Mouse (Mus musculus): ENCODE measurements around the gene Lrmda. TPM values are rescaled to one million over a fixed set of nuclear protein-coding genes. Genes with fewer than 3 reads are reported as not detected.
A peak's percentile ranks its signal among the peaks of the same experiment; 100 is the strongest.

Lrmda gene
- total RNA-seq, 2 experiments from 2014 or later, result 1.5 to 2.4 TPM

DNA sequence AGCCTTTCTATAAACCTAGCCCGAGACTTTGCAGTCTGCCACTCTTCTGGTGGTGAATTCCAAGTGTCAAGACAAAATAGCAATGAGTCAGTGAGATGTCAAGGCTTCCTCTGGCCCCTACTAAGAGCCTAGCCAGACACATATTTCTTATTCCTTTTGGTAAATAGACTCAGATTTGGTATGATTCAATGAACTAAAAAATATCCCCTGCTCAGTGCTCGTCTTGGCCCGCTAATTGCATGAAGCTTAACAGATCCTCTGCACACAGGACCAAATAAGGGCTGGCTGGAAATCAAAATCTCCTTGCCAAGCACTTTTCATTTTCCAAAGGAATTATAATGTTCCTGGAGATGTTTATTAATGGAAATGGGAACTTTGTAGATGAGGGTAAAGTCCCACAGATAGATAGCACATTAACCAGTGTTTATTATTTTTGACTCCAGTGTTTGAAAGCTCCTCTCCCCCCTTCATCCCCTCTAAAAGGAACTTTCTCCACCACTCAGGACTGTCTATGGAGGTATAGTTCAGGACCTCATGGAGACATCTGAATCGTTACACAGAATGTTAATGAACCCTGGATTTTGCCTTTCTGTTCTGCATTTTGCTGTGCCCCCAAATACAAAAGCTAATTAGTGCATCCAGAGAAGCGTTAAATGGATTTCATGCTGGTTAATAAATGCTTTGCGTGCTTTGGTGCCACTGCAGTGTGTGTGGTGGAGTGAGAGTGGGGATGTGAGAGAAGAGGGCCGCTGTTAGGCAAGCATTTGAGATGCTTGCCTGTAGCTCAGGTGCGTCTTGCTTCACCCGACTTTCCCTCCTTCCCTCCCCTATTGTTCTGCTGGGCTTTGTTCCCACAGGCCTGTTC lies 945.5 kb downstream of the Lrmda start:
- DNase-seq, result peak; percentile 48 to 63

- DNase-seq, result no peak
Measured at GRCm38 (mm10) chr14:22968705-22969104, 949.2 kb downstream of the Lrmda start.

DNA sequence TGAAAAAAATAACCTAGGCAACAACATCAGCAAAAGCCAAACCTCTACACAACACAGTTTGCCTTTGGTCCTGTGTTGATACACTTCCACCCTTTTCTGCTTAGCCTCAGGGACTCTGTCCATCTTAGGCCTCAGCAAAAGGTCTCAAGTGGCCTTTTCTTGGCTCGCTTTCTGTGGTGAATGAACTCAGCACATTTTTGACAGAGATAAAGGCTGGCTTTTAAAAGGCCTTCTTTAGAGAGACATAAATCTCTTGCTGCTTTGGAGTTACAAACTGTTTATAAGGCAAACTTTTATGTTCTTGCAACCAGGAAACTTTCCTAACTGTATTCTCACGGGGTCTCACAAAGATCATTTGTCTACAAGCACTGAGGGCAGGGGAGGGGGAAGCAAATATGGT lies 967.2 kb downstream of the Lrmda start:
- peak; percentile 76 to 87 for DNase-seq

- no peak for DNase-seq
Measured at GRCm38 (mm10) chr14:22988090-22988669, 968.7 kb downstream of the Lrmda start.

GRCm38 (mm10) chr14:22995184-22995935 lies 975.8 kb downstream of the Lrmda start:
- no peak for DNase-seq

GRCm38 (mm10) chr14:22998906-22999305 lies 979.4 kb downstream of the Lrmda start:
- no peak for DNase-seq

DNA sequence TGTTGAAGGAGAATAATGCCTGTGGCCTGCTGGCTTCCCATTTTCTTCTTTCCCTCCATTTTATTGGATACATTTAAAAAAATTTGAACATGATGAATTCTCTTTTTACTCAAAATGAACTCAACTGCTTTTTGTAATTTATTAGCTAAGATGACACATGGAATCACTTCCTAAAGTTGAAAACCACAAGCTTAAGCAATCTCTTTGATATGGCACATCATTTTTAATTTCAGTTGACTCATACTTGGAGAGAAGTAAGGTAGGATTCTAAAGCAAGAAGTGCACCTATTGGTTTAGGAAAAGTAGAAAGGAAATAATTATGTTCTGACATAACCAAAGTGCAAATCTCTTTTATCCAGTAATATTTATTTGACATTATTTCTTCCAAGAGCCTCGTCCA lies 992.5 kb downstream of the Lrmda start:
- DNase-seq, result no peak

DNA sequence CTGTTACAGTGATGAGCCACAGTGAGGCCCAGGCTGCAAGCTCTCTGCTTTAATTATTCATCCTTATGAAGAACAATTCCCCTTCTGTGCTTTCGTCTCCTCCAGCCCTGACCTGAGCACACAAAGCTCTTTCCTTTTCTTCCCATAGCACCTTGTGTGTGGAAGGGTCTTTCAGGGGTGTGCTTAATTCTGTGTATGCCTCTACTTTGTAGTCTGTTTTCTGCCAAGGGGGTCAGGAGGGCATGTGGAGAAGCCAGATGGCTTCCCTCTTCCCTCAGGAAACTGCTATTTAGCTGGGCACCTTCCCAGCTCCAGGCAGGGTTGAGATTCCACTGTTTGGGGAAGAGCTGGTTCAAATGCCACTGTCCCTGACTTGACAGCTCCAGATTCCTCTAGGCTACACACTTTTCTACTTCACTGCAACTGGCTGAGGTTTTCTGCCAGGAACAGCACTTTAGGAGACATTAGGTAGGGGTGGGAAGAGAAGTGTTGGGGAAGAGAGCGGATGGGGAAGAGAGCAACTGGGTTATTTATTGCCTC lies 995.3 kb downstream of the Lrmda start:
- peak; percentile 12 to 37 for DNase-seq

- DNase-seq, result no peak
Measured at GRCm38 (mm10) chr14:23015321-23016067, 996.0 kb downstream of the Lrmda start.

DNA sequence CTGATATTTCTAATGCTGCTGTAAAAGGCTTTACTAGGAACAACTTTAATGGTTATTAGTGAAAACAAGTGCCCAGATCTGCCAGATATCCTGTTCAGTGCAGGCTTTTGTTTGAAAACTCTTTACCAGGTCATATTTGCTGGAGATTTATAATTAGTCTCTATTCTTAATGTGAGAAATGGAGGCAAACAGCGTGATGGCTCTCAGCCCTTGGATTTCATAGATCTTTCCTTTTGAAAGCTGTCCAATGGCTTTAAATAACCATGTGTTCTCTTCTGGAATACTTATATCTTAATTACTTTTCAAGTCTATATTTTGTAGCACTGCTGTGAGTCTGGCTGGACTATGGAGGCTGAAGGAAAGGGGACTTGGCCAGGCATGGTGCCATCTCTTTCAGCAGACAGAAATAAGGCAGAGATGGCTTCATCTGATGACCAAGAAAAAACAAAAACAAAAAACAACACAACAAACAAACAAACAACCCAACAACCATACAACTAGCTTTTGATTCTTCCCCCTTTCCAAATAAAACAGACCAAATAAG lies 996.6 kb downstream of the Lrmda start:
- DNase-seq, result no peak

GRCm38 (mm10) chr14:23041002-23041401 lies 1021.5 kb downstream of the Lrmda start:
- DNase-seq, result no peak

GRCm38 (mm10) chr14:23045322-23045721 lies 1025.8 kb downstream of the Lrmda start:
- DNase-seq, result no peak

DNA sequence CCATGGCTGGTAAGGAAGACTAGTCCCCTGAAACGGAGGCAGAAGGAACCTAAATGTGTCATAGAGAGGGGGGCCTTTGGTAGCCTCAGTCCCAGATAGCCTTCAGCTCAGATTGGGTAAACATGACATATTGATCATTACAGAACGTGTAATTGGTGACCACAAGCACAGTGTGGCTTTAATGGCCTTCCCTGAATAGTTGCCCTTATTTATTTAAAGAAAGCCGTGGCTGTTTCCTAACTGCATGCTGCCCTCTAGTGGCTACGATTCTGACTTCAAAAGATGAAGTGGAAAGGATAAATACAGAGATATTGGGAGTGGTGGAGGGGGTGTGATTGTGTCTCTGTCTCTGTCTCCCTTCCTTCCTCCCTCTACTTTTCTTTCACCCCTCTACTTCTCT lies 1026.8 kb downstream of the Lrmda start:
- peak; percentile 67 to 89 for DNase-seq

DNA sequence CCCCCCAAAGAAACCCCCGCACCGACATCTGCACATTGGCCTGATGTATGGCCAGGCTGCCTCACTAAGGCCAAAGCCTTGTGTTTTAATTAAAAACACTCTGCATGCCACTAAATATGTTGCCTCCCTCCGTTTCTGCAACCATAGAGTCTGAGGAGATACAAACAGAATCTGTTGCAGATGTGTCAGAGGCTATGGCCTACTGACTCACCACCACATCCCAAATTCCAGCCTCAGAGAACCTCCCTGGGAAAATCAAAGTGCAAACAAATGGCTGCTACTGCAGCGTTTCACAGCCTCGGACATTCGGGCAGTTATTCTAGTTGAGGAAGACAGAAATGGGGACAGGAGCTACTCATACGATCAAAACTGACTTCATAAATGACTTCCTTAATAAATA lies 1031.9 kb downstream of the Lrmda start:
- DNase-seq, result no peak

GRCm38 (mm10) chr14:23052833-23053592 lies 1033.5 kb downstream of the Lrmda start:
- DNase-seq, result no peak

DNA sequence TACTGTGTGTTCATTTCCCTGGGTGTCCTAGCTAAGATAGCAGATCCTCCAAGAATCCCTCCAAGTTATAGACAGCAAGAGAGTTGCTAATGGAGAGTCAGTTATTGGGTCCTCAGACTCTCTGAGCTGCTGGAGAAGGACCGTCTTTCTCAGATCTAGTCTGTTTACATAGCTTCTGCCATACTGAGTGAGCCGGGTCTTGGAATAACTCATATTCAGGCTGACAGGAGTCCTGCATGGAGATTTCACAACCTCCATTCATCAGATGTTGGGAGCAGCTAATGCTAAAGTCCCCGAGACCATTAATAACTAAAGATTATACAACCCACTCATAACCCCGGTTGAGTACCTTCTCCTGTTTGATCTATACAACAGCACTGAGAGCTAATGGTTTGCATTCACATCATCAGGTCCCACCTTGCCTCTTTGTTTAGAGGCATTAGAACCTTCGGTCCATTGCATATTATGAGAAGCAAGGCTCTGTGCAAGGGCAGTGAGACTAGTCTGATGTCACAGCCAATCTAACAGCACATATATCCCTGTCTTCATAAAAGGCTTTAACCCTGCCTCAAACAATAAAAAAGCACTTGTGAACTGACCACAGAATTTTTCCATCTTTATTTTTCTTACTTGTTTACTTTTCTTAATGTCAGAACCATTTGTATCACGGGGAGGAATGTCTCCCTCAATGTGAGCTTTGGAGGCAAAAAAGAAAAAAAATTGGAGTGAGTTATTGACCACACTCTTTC lies 1037.9 kb downstream of the Lrmda start:
- no peak for DNase-seq

- no peak for DNase-seq
Measured at GRCm38 (mm10) chr14:23057987-23058386, 1038.5 kb downstream of the Lrmda start.

DNA sequence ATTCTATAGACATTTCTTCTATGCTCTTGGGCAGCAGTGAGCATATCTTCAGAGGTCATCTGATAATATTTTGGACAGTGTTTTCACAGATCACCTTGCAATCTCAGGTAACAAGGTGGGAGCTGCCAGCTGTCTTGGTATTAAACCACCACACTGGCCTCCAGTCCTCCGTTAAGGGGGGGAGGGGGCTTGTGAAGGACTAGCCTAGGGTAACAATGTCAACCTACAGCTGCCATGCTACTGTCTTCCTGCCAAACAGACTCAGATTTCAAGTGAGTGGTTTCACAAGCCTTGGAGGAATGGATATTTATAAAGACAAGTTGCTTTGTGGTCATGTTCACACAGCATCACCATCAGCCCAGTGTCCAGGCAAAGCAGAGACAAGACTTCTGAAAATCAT lies 1059.2 kb downstream of the Lrmda start:
- no peak for DNase-seq

DNA sequence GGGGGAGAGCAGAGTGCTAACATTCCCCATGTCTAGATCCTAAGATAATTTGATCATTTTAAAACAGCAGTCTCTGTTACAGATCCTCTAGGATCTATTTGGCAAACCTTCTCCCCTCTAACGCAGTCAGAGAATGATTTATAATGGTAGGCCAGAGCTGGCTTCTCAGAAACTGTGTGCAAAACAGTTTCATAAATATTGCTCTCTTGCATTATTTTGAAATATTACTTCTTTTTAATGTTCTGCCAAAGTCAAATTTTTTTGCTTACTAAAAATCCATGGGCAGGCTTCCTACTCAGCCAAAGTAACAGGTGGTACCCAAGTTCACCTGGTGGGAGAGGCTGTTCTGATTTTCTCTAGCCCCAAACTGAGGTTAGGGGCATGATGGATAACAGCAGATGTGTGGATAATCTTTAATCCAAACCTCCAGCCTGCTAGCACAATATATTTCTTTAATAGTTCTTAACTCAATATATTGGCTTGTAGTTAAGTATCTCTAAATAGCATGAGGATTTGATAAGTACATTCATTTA lies 1064.8 kb downstream of the Lrmda start:
- no peak for DNase-seq

- peak; percentile 18 to 30 for DNase-seq
Measured at GRCm38 (mm10) chr14:23084797-23085196, 1065.3 kb downstream of the Lrmda start.

Measured in heart, adult 18-20 months (tissue).